31 mouse cellular contexts compared by ENCODE assay signal in the genomic region with DNA sequence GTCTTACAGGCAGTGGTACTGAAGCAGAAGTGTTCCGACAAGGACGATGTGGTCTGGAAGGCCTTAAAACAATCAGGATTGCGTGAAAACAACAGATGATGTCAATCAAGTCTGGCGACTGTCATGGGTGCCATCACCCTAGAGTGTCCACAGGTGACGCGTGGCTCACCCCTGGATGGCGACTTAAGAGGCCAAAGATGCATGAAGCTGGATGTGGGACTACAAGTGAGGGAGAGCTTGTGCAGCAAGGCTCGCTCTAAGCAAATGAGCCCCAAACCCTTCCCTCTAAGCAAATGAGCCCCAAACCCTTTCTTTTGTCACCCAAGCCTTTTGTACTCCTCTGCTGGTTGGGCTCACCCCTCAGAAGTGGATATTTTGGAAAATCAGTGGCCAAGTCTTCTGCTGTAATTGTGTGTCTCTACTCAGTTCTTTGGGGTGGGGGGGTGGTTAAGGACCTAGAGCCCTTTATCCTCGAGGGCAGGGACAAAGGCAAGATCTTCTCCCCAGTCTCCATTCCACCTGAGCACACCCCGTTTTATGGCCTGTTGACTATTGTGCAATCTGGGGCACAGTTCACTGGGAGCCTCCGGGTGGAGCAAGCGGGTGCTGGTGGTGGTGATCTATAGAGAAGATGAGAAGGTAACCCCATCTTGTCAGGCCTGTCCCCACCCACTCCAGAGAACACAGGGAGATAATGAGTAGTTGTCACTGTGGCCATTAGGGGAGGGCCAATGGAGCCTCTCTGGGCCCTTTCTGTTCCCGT. TPM values are rescaled to one million over a fixed set of nuclear protein-coding genes. Genes with fewer than 3 reads are reported as not detected.
A peak's percentile ranks its signal among the peaks of the same experiment; 100 is the strongest.
DNase-seq lines count a peak whose midpoint lies in the region; ATAC-seq and TF ChIP-seq lines count a peak whose summit lies in the region.
"Had no signal": no experiment of that assay in that cellular context is flagged by ENCODE, and none has a peak within 500 bp of the region (broad histone marks: within the 10 kb centered on the region; RNA-seq: fewer than 3 reads in every experiment).

No protein-coding gene starts in this region.

- H3K4me2 ChIP-seq in forebrain, embryonic 12.5 days: no peak overlapping the region
- no peak overlapping the region for H3K4me2 ChIP-seq in liver, postnatal 0 days (ENCODE audit: low read depth, low read length)
- H3K4me2 ChIP-seq in stomach, embryonic 15.5 days: no peak overlapping the region
- H3K4me2 ChIP-seq in stomach, postnatal 0 days (replicated peaks; ENCODE audit: low read depth): no peak overlapping the region
- H3K4me2 ChIP-seq: embryonic facial prominence, embryonic 13.5 days; heart, embryonic 12.5 days; heart, embryonic 15.5 days; hindbrain, embryonic 14.5 days had no signal

- DNase-seq in forebrain, embryonic 10.5 days (ENCODE audit: extremely low spot score, low spot score): no peak
- peak; percentile 19 for DNase-seq in liver, postnatal 0 days
- DNase-seq in liver: no peak
- DNase-seq in stomach, postnatal 0 days (ENCODE audit: low spot score): no peak
- no peak for DNase-seq in thymus, postnatal 36 days
- no peak for DNase-seq in lung, postnatal 25 days (ENCODE audit: low spot score)
- DNase-seq: adrenal gland, adult 8-10 months; adrenal gland, postnatal 25 days; cerebellum, adult 11-12 months; cerebellum, adult 8-10 months; cerebellum, postnatal 10 days; cerebellum, postnatal 36 days; embryo, embryonic 11 days; forebrain, postnatal 0 days; gastrocnemius, adult 2 months; gastrocnemius, postnatal 14 days; heart, adult 18-20 months; heart, postnatal 10 days; heart, postnatal 36 days had no signal

- TF ChIP-seq EP300 in liver, postnatal 0 days (IDR thresholded peaks at IDR 0.05; ENCODE audit: low read depth): no peak
- no peak for TF ChIP-seq EP300 in stomach, postnatal 0 days (optimal IDR thresholded peaks at IDR 0.05)

- 86% methylated on average over 13 of the region's 13 CpGs for WGBS in forebrain, embryonic 12.5 days
- WGBS in forebrain, embryonic 10.5 days: 89% methylated on average over 13 of the region's 13 CpGs
- WGBS in liver, postnatal 0 days (ENCODE audit: insufficient replicate concordance): 74% methylated on average over 13 of the region's 13 CpGs
- WGBS in stomach, embryonic 15.5 days: 86% methylated on average over 13 of the region's 13 CpGs
- 86% methylated on average over 13 of the region's 13 CpGs for WGBS in stomach, postnatal 0 days

- no peak overlapping the region for H3K4me3 ChIP-seq in forebrain, embryonic 12.5 days (replicated peaks)
- H3K4me3 ChIP-seq in forebrain, embryonic 10.5 days: no peak overlapping the region
- no peak overlapping the region for H3K4me3 ChIP-seq in liver, postnatal 0 days (ENCODE audit: low read depth, low read length)
- H3K4me3 ChIP-seq in stomach, embryonic 15.5 days (replicated peaks): no peak overlapping the region
- no peak overlapping the region for H3K4me3 ChIP-seq in stomach, postnatal 0 days (ENCODE audit: low read depth, low read length)
- H3K4me3 ChIP-seq: embryonic facial prominence, embryonic 10.5 days; embryonic facial prominence, embryonic 13.5 days; erythroblast, embryonic 14.5 days; gastrocnemius, adult 2 months; heart, embryonic 12.5 days; heart, embryonic 15.5 days; hindbrain, embryonic 10.5 days had no signal

- no peaks in the 10 kb centered on the region for H3K9me3 ChIP-seq in forebrain, embryonic 12.5 days
- H3K9me3 ChIP-seq in forebrain, embryonic 10.5 days: no peaks in the 10 kb centered on the region
- H3K9me3 ChIP-seq in liver, postnatal 0 days (ENCODE audit: low read length): no peaks in the 10 kb centered on the region
- H3K9me3 ChIP-seq in stomach, embryonic 15.5 days: no peaks in the 10 kb centered on the region
- no peaks in the 10 kb centered on the region for H3K9me3 ChIP-seq in stomach, postnatal 0 days (ENCODE audit: control insufficient read depth, low read length)
- H3K9me3 ChIP-seq: embryonic facial prominence, embryonic 10.5 days; embryonic facial prominence, embryonic 13.5 days; heart, embryonic 12.5 days; heart, embryonic 15.5 days; hindbrain, embryonic 10.5 days had no signal

- H3K27me3 ChIP-seq in forebrain, embryonic 12.5 days: no peaks in the 10 kb centered on the region
- H3K27me3 ChIP-seq in forebrain, embryonic 10.5 days (ENCODE audit: poor library complexity, severe bottlenecking): no peaks in the 10 kb centered on the region
- no peaks in the 10 kb centered on the region for H3K27me3 ChIP-seq in liver, postnatal 0 days (ENCODE audit: insufficient read depth, low read length)
- no peaks in the 10 kb centered on the region for H3K27me3 ChIP-seq in stomach, embryonic 15.5 days (replicated peaks)
- no peaks in the 10 kb centered on the region for H3K27me3 ChIP-seq in stomach, postnatal 0 days (ENCODE audit: control insufficient read depth, insufficient read depth, low read length)
- H3K27me3 ChIP-seq: embryonic facial prominence, embryonic 13.5 days; heart, embryonic 12.5 days; heart, embryonic 15.5 days had no signal

- no peak overlapping the region for H3K27ac ChIP-seq in forebrain, embryonic 12.5 days
- H3K27ac ChIP-seq in forebrain, embryonic 10.5 days: no peak overlapping the region
- H3K27ac ChIP-seq in liver, postnatal 0 days (ENCODE audit: low read depth): no peak overlapping the region
- no peak overlapping the region for H3K27ac ChIP-seq in stomach, embryonic 15.5 days
- H3K27ac ChIP-seq in stomach, postnatal 0 days (replicated peaks): no peak overlapping the region
- H3K27ac ChIP-seq: embryonic facial prominence, embryonic 10.5 days; embryonic facial prominence, embryonic 13.5 days; gastrocnemius, adult 2 months; heart, embryonic 15.5 days; hindbrain, embryonic 10.5 days; hindbrain, embryonic 14.5 days had no signal

- H3K9ac ChIP-seq in forebrain, embryonic 12.5 days: no peak overlapping the region
- H3K9ac ChIP-seq in liver, postnatal 0 days (replicated peaks): no peak overlapping the region
- H3K9ac ChIP-seq in stomach, embryonic 15.5 days: no peak overlapping the region
- H3K9ac ChIP-seq in stomach, postnatal 0 days (ENCODE audit: low read length): no peak overlapping the region
- H3K9ac ChIP-seq: embryonic facial prominence, embryonic 13.5 days; forebrain, postnatal 0 days; heart, embryonic 12.5 days; heart, embryonic 15.5 days; hindbrain, embryonic 14.5 days had no signal

- peak; percentile 46; the same call in 1 of the 2 replicates for ATAC-seq in forebrain, embryonic 12.5 days (ENCODE audit: low FRiP score)
- ATAC-seq in liver, postnatal 0 days: 0 out of 2 replicates have a peak, but pooled peaks have one; percentile 44
- ATAC-seq in stomach, embryonic 15.5 days (ENCODE audit: insufficient read depth, low FRiP score, low read depth): peak; percentile 35; the same call in 1 of the 2 replicates
- ATAC-seq in stomach, postnatal 0 days (ENCODE audit: low FRiP score, low TSS enrichment): no peak
- ATAC-seq: activated CD4-positive, CD25-positive, alpha-beta regulatory T cell, adult 4 months; forebrain, embryonic 14.5 days; forebrain, postnatal 0 days had no signal

- TF ChIP-seq CTCF in liver, postnatal 0 days (IDR thresholded peaks at IDR 0.05; ENCODE audit: low read depth): no peak
- no peak for TF ChIP-seq CTCF in stomach, postnatal 0 days (IDR thresholded peaks at IDR 0.05; ENCODE audit: low read depth)

- H3K36me3 ChIP-seq in forebrain, embryonic 12.5 days (replicated peaks): no peaks in the 10 kb centered on the region
- H3K36me3 ChIP-seq in forebrain, embryonic 10.5 days (replicated peaks): no peaks in the 10 kb centered on the region
- no peaks in the 10 kb centered on the region for H3K36me3 ChIP-seq in liver, postnatal 0 days (replicated peaks; ENCODE audit: insufficient read depth, low read length)
- no peaks in the 10 kb centered on the region for H3K36me3 ChIP-seq in stomach, embryonic 15.5 days
- no peaks in the 10 kb centered on the region for H3K36me3 ChIP-seq in stomach, postnatal 0 days (ENCODE audit: control insufficient read depth, insufficient read depth, low read length)
- H3K36me3 ChIP-seq: embryonic facial prominence, embryonic 10.5 days; embryonic facial prominence, embryonic 13.5 days; heart, embryonic 12.5 days; heart, embryonic 15.5 days; hindbrain, embryonic 10.5 days had no signal

- H3K4me1 ChIP-seq in forebrain, embryonic 12.5 days: no peaks in the 10 kb centered on the region
- H3K4me1 ChIP-seq in forebrain, embryonic 10.5 days: no peaks in the 10 kb centered on the region
- no peaks in the 10 kb centered on the region for H3K4me1 ChIP-seq in liver, postnatal 0 days (ENCODE audit: insufficient read depth)
- no peaks in the 10 kb centered on the region for H3K4me1 ChIP-seq in stomach, embryonic 15.5 days
- no peaks in the 10 kb centered on the region for H3K4me1 ChIP-seq in stomach, postnatal 0 days (replicated peaks; ENCODE audit: control insufficient read depth, insufficient read depth)
- H3K4me1 ChIP-seq: embryonic facial prominence, embryonic 10.5 days; embryonic facial prominence, embryonic 13.5 days; heart, embryonic 12.5 days; heart, embryonic 15.5 days; hindbrain, embryonic 10.5 days had no signal

RNA-seq across cellular contexts. Expression of a gene that starts 35.8 kb away (rescaled TPM):
- polyA plus RNA-seq in forebrain, embryonic 12.5 days (2016; fragmentation: Nextera tagmentation; extraction: Ambion mirVana): 0.13 TPM in 1 of 2 replicates, not detected in the other
- polyA plus RNA-seq in forebrain, embryonic 10.5 days (2016; fragmentation: Nextera tagmentation; extraction: Ambion mirVana): not detected in 2 replicates
- polyA plus RNA-seq in liver, postnatal 0 days (2015; fragmentation: Nextera tagmentation; extraction: Ambion mirVana): not detected in 2 replicates
- polyA plus RNA-seq in stomach, embryonic 15.5 days (2015; fragmentation: Nextera tagmentation; extraction: Ambion mirVana): 0.10 and 0.22 TPM in 2 replicates
- polyA plus RNA-seq in stomach, postnatal 0 days (2015; fragmentation: Nextera tagmentation; extraction: Ambion mirVana): 0.13 and 0.21 TPM in 2 replicates
- polyA plus RNA-seq: activated CD4-positive, CD25-positive, alpha-beta regulatory T cell, adult 4 months; erythroblast, embryonic 14.5 days; gonadal fat pad, adult 2 months; heart, embryonic 12.5 days; hindbrain, embryonic 14.5 days had no signal
